Mouse (Mus musculus): ENCODE measurements around the gene Tsc22d1. TPM values are rescaled to one million over a fixed set of nuclear protein-coding genes. Genes with fewer than 3 reads are reported as not detected.

Tsc22d1 gene
- polyA plus RNA-seq, 1 experiment: 153 TPM

- Histone ChIP-seq H3K4me1 (ENCODE audit: control insufficient read depth, insufficient read depth, low read length) (no peaks in the 10 kb centered on the region), H3K27ac (ENCODE audit: insufficient read depth, low read depth, low read length) (no peak overlapping the region), H3K36me3 (ENCODE audit: control insufficient read depth, insufficient read depth, low read length) (no peaks in the 10 kb centered on the region), H3K4me3 (ENCODE audit: insufficient read depth, low read depth, low read length) (no peak overlapping the region), H3K27me3 (replicated peaks; ENCODE audit: control insufficient read depth, insufficient read depth, low read length) (no peaks in the 10 kb centered on the region)
- no peak for DNase-seq
- TF ChIP-seq CTCF (conservative IDR thresholded peaks at IDR 0.05; ENCODE audit: insufficient read depth, insufficient read length, low read depth, low read length): no peak
- no peak for TF ChIP-seq POLR2A (IDR thresholded peaks at IDR 0.05; ENCODE audit: low read depth, low read length)
- 39% methylated on average over 7 of the region's 7 CpGs for WGBS
Measured at GRCm38 (mm10) chr14:76420726-76421125, 6.0 kb downstream of the Tsc22d1 start.

- H3K27me3 ChIP-seq (replicated peaks; ENCODE audit: control insufficient read depth, insufficient read depth, low read length): no peaks in the 10 kb centered on the region
- WGBS: 79% methylated on average over 4 of the region's 4 CpGs
- TF ChIP-seq CTCF (conservative IDR thresholded peaks at IDR 0.05; ENCODE audit: insufficient read depth, insufficient read length, low read depth, low read length) (no peak), POLR2A (IDR thresholded peaks at IDR 0.05; ENCODE audit: low read depth, low read length) (no peak)
- no peaks in the 10 kb centered on the region for H3K4me1 ChIP-seq (ENCODE audit: control insufficient read depth, insufficient read depth, low read length)
- DNase-seq: no peak
- H3K27ac ChIP-seq (ENCODE audit: insufficient read depth, low read depth, low read length): no peak overlapping the region
- H3K4me3 ChIP-seq (ENCODE audit: insufficient read depth, low read depth, low read length): no peak overlapping the region
- no peaks in the 10 kb centered on the region for H3K36me3 ChIP-seq (ENCODE audit: control insufficient read depth, insufficient read depth, low read length)
Measured at GRCm38 (mm10) chr14:76421162-76421561, 6.4 kb downstream of the Tsc22d1 start.

- Histone ChIP-seq H3K4me1 (ENCODE audit: control insufficient read depth, insufficient read depth, low read length) (no peaks in the 10 kb centered on the region), H3K27ac (ENCODE audit: insufficient read depth, low read depth, low read length) (no peak overlapping the region), H3K27me3 (replicated peaks; ENCODE audit: control insufficient read depth, insufficient read depth, low read length) (no peaks in the 10 kb centered on the region), H3K4me3 (ENCODE audit: insufficient read depth, low read depth, low read length) (no peak overlapping the region), H3K36me3 (ENCODE audit: control insufficient read depth, insufficient read depth, low read length) (no peaks in the 10 kb centered on the region)
- DNase-seq: no peak
- WGBS: 95% methylated on average over 7 of the region's 7 CpGs
- no peak for TF ChIP-seq CTCF (conservative IDR thresholded peaks at IDR 0.05; ENCODE audit: insufficient read depth, insufficient read length, low read depth, low read length)
- TF ChIP-seq POLR2A (IDR thresholded peaks at IDR 0.05; ENCODE audit: low read depth, low read length): no peak
Measured at GRCm38 (mm10) chr14:76425422-76425821, 10.7 kb downstream of the Tsc22d1 start.

- TF ChIP-seq CTCF (conservative IDR thresholded peaks at IDR 0.05; ENCODE audit: insufficient read depth, insufficient read length, low read depth, low read length) (no peak), POLR2A (IDR thresholded peaks at IDR 0.05; ENCODE audit: low read depth, low read length) (no peak)
- H3K27me3 ChIP-seq (replicated peaks; ENCODE audit: control insufficient read depth, insufficient read depth, low read length): no peaks in the 10 kb centered on the region
- H3K4me1 ChIP-seq (ENCODE audit: control insufficient read depth, insufficient read depth, low read length): no peaks in the 10 kb centered on the region
- H3K27ac ChIP-seq (ENCODE audit: insufficient read depth, low read depth, low read length): no peak overlapping the region
- H3K4me3 ChIP-seq (ENCODE audit: insufficient read depth, low read depth, low read length): no peak overlapping the region
- no peak for DNase-seq
- WGBS: 93% methylated on average over 21 of the region's 21 CpGs
- H3K36me3 ChIP-seq (ENCODE audit: control insufficient read depth, insufficient read depth, low read length): no peaks in the 10 kb centered on the region
Measured at GRCm38 (mm10) chr14:76425986-76426530, 11.3 kb downstream of the Tsc22d1 start.

GRCm38 (mm10) chr14:76428855-76429254 is 14.1 kb downstream of the Tsc22d1 start:
- Histone ChIP-seq H3K4me1 (ENCODE audit: control insufficient read depth, insufficient read depth, low read length) (no peaks in the 10 kb centered on the region), H3K27me3 (replicated peaks; ENCODE audit: control insufficient read depth, insufficient read depth, low read length) (no peaks in the 10 kb centered on the region), H3K36me3 (ENCODE audit: control insufficient read depth, insufficient read depth, low read length) (no peaks in the 10 kb centered on the region), H3K27ac (ENCODE audit: insufficient read depth, low read depth, low read length) (no peak overlapping the region), H3K4me3 (ENCODE audit: insufficient read depth, low read depth, low read length) (no peak overlapping the region)
- DNase-seq: no peak
- WGBS: 80% methylated on average over 2 of the region's 2 CpGs
- TF ChIP-seq POLR2A (IDR thresholded peaks at IDR 0.05; ENCODE audit: low read depth, low read length): no peak
- no peak for TF ChIP-seq CTCF (conservative IDR thresholded peaks at IDR 0.05; ENCODE audit: insufficient read depth, insufficient read length, low read depth, low read length)

- no peaks in the 10 kb centered on the region for H3K4me1 ChIP-seq (ENCODE audit: control insufficient read depth, insufficient read depth, low read length)
- DNase-seq: no peak
- H3K27ac ChIP-seq (ENCODE audit: insufficient read depth, low read depth, low read length): no peak overlapping the region
- H3K36me3 ChIP-seq (ENCODE audit: control insufficient read depth, insufficient read depth, low read length): no peaks in the 10 kb centered on the region
- no peak overlapping the region for H3K4me3 ChIP-seq (ENCODE audit: insufficient read depth, low read depth, low read length)
- no peaks in the 10 kb centered on the region for H3K27me3 ChIP-seq (replicated peaks; ENCODE audit: control insufficient read depth, insufficient read depth, low read length)
- 86% methylated on average over 4 of the region's 4 CpGs for WGBS
- TF ChIP-seq CTCF (conservative IDR thresholded peaks at IDR 0.05; ENCODE audit: insufficient read depth, insufficient read length, low read depth, low read length) (no peak), POLR2A (IDR thresholded peaks at IDR 0.05; ENCODE audit: low read depth, low read length) (no peak)
Measured at GRCm38 (mm10) chr14:76431918-76432317, 17.2 kb downstream of the Tsc22d1 start.

GRCm38 (mm10) chr14:76432369-76432768 is 17.6 kb downstream of the Tsc22d1 start:
- no peaks in the 10 kb centered on the region for H3K4me1 ChIP-seq (ENCODE audit: control insufficient read depth, insufficient read depth, low read length)
- WGBS: 86% methylated on average over 7 of the region's 7 CpGs
- DNase-seq: no peak
- no peaks in the 10 kb centered on the region for H3K27me3 ChIP-seq (replicated peaks; ENCODE audit: control insufficient read depth, insufficient read depth, low read length)
- no peak overlapping the region for H3K4me3 ChIP-seq (ENCODE audit: insufficient read depth, low read depth, low read length)
- no peak for TF ChIP-seq CTCF (conservative IDR thresholded peaks at IDR 0.05; ENCODE audit: insufficient read depth, insufficient read length, low read depth, low read length)
- TF ChIP-seq POLR2A (IDR thresholded peaks at IDR 0.05; ENCODE audit: low read depth, low read length): no peak
- no peak overlapping the region for H3K27ac ChIP-seq (ENCODE audit: insufficient read depth, low read depth, low read length)
- no peaks in the 10 kb centered on the region for H3K36me3 ChIP-seq (ENCODE audit: control insufficient read depth, insufficient read depth, low read length)
